Mouse (Mus musculus) layer of hippocampus, adult 8-10 months (tissue): ENCODE data around the gene Wdr62. TPM values are rescaled to one million over a fixed set of nuclear protein-coding genes. Genes with fewer than 3 reads are reported as not detected.
"Not testable (repeated sequence)": the region's sequence is repeated elsewhere in the genome, so short reads cannot be mapped to it uniquely, and the experiment has no call there.

Experiments used
- DNase-seq, 2 experiments: peaks; one replicate each; pipeline ENCODE4 v3.0.0; 2022; ENCODE audit warnings: low spot score in 2 of 2
- total RNA-seq, 4 experiments: library from RNA; stranded (reverse); gene quantifications; 2 replicates each; pipeline ENCODE4 v1.2.4; 2022

Wdr62 gene
- total RNA-seq, 4 experiments from 2014 or later = 1.1 to 3.4 (median 2.4) TPM

DNA sequence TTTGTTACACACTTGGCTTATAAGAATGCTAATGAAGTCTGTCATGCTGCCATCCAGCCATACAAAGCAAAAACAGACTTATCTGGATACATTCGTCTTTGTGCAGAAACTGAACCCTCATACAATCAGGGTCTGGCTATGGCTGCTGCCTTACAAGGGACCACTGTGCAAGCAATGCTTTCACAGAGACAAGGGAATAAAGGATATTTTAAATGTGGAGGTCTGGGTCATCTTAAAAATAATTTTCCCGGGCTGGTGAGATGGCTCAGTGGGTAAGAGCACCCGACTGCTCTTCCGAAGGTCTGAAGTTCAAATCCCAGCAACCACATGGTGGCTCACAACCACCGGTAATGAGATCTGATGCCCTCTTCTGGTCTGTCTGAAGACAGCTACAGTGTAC is 73.9 kb downstream of the Wdr62 start:
- not testable (repeated sequence) for DNase-seq

- DNase-seq = peak in 1 of 2 experiments; percentile 48
Observed at GRCm38 (mm10) chr7:30205383-30205782, 74.8 kb downstream of the Wdr62 start.

- no peak for DNase-seq
Observed at GRCm38 (mm10) chr7:30204380-30204779, 75.8 kb downstream of the Wdr62 start.

GRCm38 (mm10) chr7:30202895-30203690 is 77.1 kb downstream of the Wdr62 start:
- no peak for DNase-seq

- DNase-seq = not testable (repeated sequence)
Observed at GRCm38 (mm10) chr7:30200661-30201060, 79.6 kb downstream of the Wdr62 start.

DNA sequence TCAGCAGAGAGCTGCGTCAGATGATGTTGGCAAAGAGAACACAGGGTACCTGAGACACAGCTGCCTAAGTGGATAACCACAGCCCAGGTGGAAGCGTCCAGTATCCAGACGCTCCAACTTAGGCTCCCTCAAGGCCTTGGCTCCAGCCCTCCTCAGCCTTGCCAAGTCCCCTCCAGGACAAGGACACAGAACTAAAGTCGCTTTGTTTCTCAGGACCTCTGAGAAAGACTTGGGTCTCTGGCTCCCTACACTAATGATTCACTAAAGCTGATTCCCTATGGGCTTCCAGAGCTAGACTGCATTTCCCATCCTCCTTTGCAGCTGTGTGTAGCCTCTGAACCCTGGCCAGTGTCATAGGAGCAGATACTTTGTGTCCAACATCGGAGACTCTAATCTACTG is 80.0 kb downstream of the Wdr62 start:
- no peak for DNase-seq

DNA sequence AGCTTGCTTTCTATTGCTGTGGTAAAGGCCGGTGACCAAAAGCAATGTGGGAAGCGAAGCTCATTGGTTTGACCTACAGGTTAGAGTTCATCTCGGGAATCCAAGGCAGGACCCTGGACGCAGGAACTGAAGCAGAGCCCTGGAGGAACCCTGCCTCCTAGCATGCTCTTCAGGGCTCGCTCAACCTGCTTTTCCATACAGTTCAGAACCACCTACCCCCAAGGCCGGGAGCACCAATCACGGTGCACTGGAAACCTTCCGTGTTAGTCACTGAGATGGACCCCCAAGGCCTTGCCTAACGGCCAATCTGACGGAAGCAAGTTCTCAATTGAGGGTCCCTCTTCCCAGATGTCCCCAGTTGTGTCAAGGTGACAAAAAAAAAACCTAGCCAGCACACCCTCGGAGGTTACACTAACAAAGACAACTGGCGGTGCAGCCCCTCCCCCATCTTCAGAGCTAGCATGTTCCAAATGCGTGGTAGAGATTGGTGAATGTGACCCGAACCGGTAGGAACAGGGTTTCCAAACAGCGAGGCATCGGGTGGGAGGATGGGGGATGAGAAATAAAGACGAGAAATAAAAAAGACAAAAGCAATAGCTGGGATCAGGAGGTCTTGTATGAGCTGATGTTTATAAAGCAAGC is 80.6 kb downstream of the Wdr62 start:
- DNase-seq = no peak

DNA sequence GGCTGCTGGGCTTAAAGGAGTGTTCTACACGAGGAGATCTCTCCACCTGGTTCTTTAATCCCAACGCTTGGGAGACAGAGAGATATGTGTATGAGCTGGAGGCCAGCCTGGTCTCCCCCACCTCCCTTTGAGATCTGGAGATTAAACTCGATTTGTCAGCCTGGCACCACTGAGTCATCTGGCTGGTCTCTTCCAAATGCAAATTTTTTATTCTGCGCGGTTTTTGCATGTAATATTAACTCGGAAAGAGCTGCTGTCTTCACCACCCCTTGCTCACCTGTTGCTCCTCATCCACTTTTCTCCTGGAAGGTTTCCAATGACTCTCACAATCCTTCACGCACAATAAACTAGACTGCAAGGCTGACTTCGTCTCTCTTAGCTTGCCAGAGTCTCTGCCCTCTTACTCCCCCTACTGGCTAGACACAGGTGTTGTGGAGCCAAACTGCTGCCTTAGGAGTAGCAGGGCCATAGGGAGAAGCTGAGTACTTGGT is 81.7 kb downstream of the Wdr62 start, which contains the start of gene Capns1:
Gene Capns1 (minus strand): TSS at position 331 of the 491 bp plus-strand sequence.
- no peak for DNase-seq

GRCm38 (mm10) chr7:30197592-30198129 is 82.6 kb downstream of the Wdr62 start:
- no peak for DNase-seq

- DNase-seq = no peak
Observed at GRCm38 (mm10) chr7:30196171-30196570, 84.0 kb downstream of the Wdr62 start.

GRCm38 (mm10) chr7:30195461-30195860 is 84.8 kb downstream of the Wdr62 start:
- DNase-seq = no peak

DNA sequence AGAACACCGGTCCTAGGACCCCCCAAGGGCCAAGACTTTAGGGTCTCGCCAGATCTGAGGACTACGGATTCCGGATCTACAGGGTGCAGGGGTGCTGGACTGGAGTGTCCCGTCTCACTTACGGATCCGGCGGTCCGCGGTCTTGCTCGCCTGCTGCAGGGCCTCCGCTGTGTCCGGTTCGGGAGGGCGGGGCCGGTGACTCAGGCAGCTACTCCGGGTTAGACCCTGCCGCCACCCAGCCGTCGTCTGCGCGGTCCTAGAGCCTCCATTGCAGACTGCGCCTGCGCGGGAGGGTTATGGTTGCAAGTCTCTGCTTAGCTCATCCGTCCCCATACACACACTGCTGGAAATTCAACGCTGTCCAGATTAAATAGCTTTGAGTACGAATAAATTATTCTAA is 85.3 kb downstream of the Wdr62 start:
- peak; percentile 91 to 93 for DNase-seq

GRCm38 (mm10) chr7:30194101-30194831 is 86.0 kb downstream of the Wdr62 start:
- no peak for DNase-seq

DNA sequence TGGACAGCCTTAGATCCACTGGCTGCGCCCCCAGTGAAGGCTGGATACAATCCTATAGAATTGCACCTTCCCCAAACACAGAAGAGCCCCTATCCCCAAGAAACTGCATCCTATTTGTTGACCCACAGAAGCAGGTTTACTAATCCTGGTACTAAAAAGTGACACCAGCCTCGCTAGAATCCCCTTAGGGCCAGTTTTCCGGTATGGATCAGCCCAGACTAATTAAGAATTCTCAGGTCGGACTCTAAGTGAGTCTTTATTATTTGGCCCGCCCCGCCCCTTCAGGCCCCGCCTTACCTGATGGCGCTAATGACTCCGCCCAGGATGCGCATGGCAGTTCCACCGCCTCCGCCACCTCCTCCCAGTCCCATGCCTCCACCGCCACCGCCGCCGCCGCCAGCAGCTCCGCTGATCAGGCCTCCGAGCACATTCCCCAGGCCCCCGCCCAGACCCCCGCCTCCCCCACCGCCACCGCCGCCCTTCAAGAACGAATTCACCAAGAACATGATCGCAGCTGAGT is 86.6 kb downstream of the Wdr62 start:
- DNase-seq = peak; percentile 53 to 65

DNA sequence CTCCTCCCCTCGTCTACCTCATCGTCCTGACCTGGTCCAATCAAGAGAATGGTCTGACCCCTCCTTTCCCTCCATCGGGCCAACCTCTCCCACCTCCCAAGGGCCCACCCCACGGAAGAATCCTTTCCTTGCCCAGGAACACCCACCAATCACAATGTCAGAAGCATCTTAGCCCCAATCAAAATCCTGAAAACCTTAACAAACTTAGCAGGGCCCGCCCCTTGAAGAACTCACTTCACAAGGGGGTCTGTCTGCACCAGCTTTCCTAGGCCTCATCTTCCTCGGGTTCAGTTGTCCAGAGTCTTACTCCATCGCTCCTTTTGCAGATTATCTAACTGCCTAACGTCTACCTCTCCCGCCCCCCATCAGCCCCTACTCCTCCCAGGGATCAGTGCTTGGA is 87.2 kb downstream of the Wdr62 start:
- DNase-seq = no peak

DNA sequence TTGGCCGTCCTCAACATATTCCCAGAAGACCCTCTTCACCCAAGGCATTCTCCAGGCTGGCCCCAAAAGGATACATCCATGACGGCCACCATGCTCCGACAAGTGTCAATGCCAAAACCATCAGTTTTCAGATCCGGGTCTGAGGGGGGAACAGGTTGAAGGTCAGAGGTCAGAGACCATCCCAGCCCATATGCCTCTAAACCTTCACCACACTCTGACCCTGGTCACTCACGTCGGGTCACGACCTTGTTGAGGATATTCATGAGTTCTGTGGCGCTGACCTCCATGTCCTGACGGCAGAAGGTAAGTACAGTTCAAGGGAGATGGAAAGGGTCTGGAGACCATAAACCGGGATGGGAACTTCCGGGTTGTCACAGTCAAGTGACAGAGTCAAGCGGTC is 88.1 kb downstream of the Wdr62 start:
- DNase-seq = no peak

Other genes with a start within 250 kb of the Wdr62 start
- 10 to 100 TPM in 1 of 4 experiments, 1 to 10 TPM in 3; 8.5 to 10.3 (median 9.5) TPM for gene Zfp14, start 229.0 kb downstream of the Wdr62 start, total RNA-seq
- 1 to 10 TPM; 4.3 to 7.1 (median 5.1) TPM for gene Zfp82, start 207.5 kb downstream of the Wdr62 start, total RNA-seq
- not detected for gene Gm26920, start 190.0 kb downstream of the Wdr62 start, total RNA-seq
- 10 to 100 TPM in 1 of 4 experiments, 1 to 10 TPM in 3; 5.2 to 10.9 (median 8.0) TPM for gene Zfp566, start 189.9 kb downstream of the Wdr62 start, total RNA-seq
- 10 to 100 TPM; 79.6 to 96.9 (median 89.4) TPM for gene Zfp260, start 185.6 kb downstream of the Wdr62 start, total RNA-seq
- 10 to 100 TPM; 28.6 to 34.1 (median 31.2) TPM for gene Zfp382, start 158.5 kb downstream of the Wdr62 start, total RNA-seq
- gene Zfp146, start 110.7 kb downstream of the Wdr62 start, total RNA-seq = 10 to 100 TPM; 49.0 to 54.7 (median 50.3) TPM
- 1 to 10 TPM; 4.4 to 6.9 (median 5.1) TPM for gene Cox7a1, start 96.3 kb downstream of the Wdr62 start, total RNA-seq
- gene Capns1, start 81.6 kb downstream of the Wdr62 start, total RNA-seq = 100 to 1,000 TPM; 196 to 240 (median 227) TPM
- gene Polr2i, start 48.5 kb downstream of the Wdr62 start, total RNA-seq = 10 to 100 TPM; 49.2 to 52.5 (median 49.3) TPM
- gene Tbcb, start 48.1 kb downstream of the Wdr62 start, total RNA-seq = 100 to 1,000 TPM; 110 to 130 (median 118) TPM
- not detected for gene Ovol3, start 44.7 kb downstream of the Wdr62 start, total RNA-seq
- gene Thap8, start 325 bp downstream of the Wdr62 start, total RNA-seq = under 1 TPM in 2 of 4 experiments, not detected in 2; 0.41 to 0.77 TPM
- 100 to 1,000 TPM; 351 to 448 (median 412) TPM for gene Clip3, start 11.3 kb upstream of the Wdr62 start, total RNA-seq
- gene Alkbh6, start 28.3 kb upstream of the Wdr62 start, total RNA-seq = 10 to 100 TPM; 52.8 to 69.5 (median 65.3) TPM
- 10 to 100 TPM in 3 of 4 experiments, 1 to 10 TPM in 1; 9.6 to 21.2 (median 15.0) TPM for gene Syne4, start 34.4 kb upstream of the Wdr62 start, total RNA-seq
- gene E130208F15Rik, start 41.3 kb upstream of the Wdr62 start, total RNA-seq = under 1 TPM; 0.53 to 0.82 (median 0.66) TPM
- 1 to 10 TPM; 6.7 to 9.9 (median 8.4) TPM for gene Sdhaf1, start 43.5 kb upstream of the Wdr62 start, total RNA-seq
- 10 to 100 TPM; 28.2 to 31.6 (median 29.2) TPM for gene Lrfn3, start 82.4 kb upstream of the Wdr62 start, total RNA-seq
- 100 to 1,000 TPM in 2 of 4 experiments, 10 to 100 TPM in 2; 24.9 to 572 (median 243) TPM for gene Tyrobp, start 133.3 kb upstream of the Wdr62 start, total RNA-seq
- 1 to 10 TPM in 3 of 4 experiments, not detected in 1; 1.8 to 3.3 (median 2.3) TPM for gene Hcst, start 139.4 kb upstream of the Wdr62 start, total RNA-seq
- gene Nfkbid, start 141.3 kb upstream of the Wdr62 start, total RNA-seq = 1 to 10 TPM; 2.8 to 4.1 (median 3.2) TPM
- gene Aplp1, start 165.1 kb upstream of the Wdr62 start, total RNA-seq = 1,000 to 10,000 TPM; 1,209 to 1,263 (median 1,238) TPM
- 10 to 100 TPM in 3 of 4 experiments, 1 to 10 TPM in 1; 9.6 to 13.7 (median 11.2) TPM for gene Kirrel2, start 177.3 kb upstream of the Wdr62 start, total RNA-seq
- gene Nphs1, start 177.9 kb upstream of the Wdr62 start, total RNA-seq = 1 to 10 TPM; 1.5 to 1.9 (median 1.6) TPM
- under 1 TPM in 1 of 4 experiments, not detected in 3; 0.56 TPM for gene Prodh2, start 213.2 kb upstream of the Wdr62 start, total RNA-seq